Mouse (Mus musculus) lung, postnatal 0 days (tissue): ENCODE measurements at regions not wholly inside any gene's neighbourhood (a gene's known extent, or its start where the extent isn't known, plus 50 kb on each side); places are given as distances from the start of the nearest gene placed in this dataset.

Source experiments
- CTCF ChIP-seq: IDR thresholded peaks from 2 replicates; pipeline ENCODE4 v1.5.1; 2016; ENCODE audit warnings: antibody characterized with exemption, mild to moderate bottlenecking
- EP300 ChIP-seq: IDR thresholded peaks from 2 replicates; pipeline ENCODE4 v1.6.1; 2016; ENCODE audit warnings: antibody characterized with exemption, mild to moderate bottlenecking, control low read depth

DNA sequence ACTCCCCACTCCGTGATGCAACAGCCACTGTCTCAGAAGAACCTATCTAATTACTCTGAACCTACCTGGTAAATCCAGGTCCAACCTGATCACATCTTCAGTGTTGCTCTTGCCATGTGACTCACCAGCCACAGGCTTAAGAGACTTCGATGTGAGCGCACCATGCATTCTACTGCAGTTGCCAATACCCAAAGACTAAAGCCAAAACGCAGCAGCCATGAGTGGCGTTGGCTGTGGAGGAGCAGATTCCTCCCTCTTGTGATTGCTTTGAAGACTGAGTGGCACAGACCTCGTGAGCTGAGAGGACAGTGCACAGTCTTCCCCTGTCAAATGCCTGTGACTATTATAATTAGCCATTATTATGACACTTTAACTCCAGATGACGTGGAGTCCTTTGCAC is 58.6 kb upstream of the Serbp1 start:
- TF ChIP-seq EP300: no peak
- no peak for TF ChIP-seq CTCF
